Comparison of ENCODE assay signal across 8 mouse cellular contexts in genomic region chr11:110167459-110168251, GRCm38 (mm10). TPM values are rescaled to one million over a fixed set of nuclear protein-coding genes. Genes with fewer than 3 reads are reported as not detected.
DNase-seq lines count a peak whose midpoint lies in the region; ATAC-seq and TF ChIP-seq lines count a peak whose summit lies in the region.

Gene Abca9, minus strand, starts transcription at chr11:110168196.

- peak; percentile 45; the same call in 1 of the 2 replicates for TF ChIP-seq POLR2A in CH12.LX (IDR thresholded peaks at IDR 0.05; ENCODE audit: low read depth, low read length)

- H3K27me3 ChIP-seq in CH12.LX (replicated peaks) = no peaks in the 10 kb centered on the region
- no peaks in the 10 kb centered on the region for H3K27me3 ChIP-seq in heart, embryonic 13.5 days (replicated peaks)
- H3K27me3 ChIP-seq in neural tube, embryonic 11.5 days (ENCODE audit: control insufficient read depth, insufficient read depth, low read length) = no peaks in the 10 kb centered on the region

- no peaks in the 10 kb centered on the region for H3K9me3 ChIP-seq in CH12.LX (replicated peaks; ENCODE audit: low read length)
- H3K9me3 ChIP-seq in heart, embryonic 13.5 days = no peaks in the 10 kb centered on the region
- no peaks in the 10 kb centered on the region for H3K9me3 ChIP-seq in neural tube, embryonic 11.5 days (ENCODE audit: control insufficient read depth, low read length)

- DNase-seq in cerebellum, adult 11 months = peak; percentile 6
- DNase-seq in CH12.LX (ENCODE audit: extremely low read depth) = peak; percentile 26
- peak; percentile 34 for DNase-seq in embryo, embryonic 11 days
- peak; percentile 5 to 33 for DNase-seq in layer of hippocampus, postnatal 14 days (ENCODE audit: low spot score in 2 of 2)
- DNase-seq in neural tube, embryonic 11.5 days (ENCODE audit: low spot score) = peak; percentile 38

- TF ChIP-seq CTCF in CH12.LX (conservative IDR thresholded peaks at IDR 0.05 in 1 of 2, IDR thresholded peaks at IDR 0.05 in 1 of 2; ENCODE audit: low read depth in 2 of 2, low read length in 2 of 2) = no peak

- no peak for TF ChIP-seq RAD21 in CH12.LX (IDR thresholded peaks at IDR 0.05; ENCODE audit: low read depth, low read length)

- H3K4me2 ChIP-seq in CH12.LX (ENCODE audit: insufficient read depth, low read depth, poor library complexity, severe bottlenecking) = peak within 1 kb of the TSS; percentile 99
- peak within 1 kb of the TSS; percentile 60 for H3K4me2 ChIP-seq in heart, embryonic 13.5 days
- no peak within 1 kb of the TSS for H3K4me2 ChIP-seq in neural tube, embryonic 11.5 days (ENCODE audit: low read depth)

- 27% methylated on average over 12 of the region's 12 CpGs for WGBS in heart, embryonic 13.5 days
- 58% methylated on average over 12 of the region's 12 CpGs for WGBS in neural tube, embryonic 11.5 days

- no peak for TF ChIP-seq EP300 in CH12.LX (IDR thresholded peaks at IDR 0.05; ENCODE audit: low read length)

- dilution Hi-C loops in CH12.LX (cut with MboI; ENCODE audit: extremely low pct_ligation_motif_present, extremely low pct_unique_long_range_greater_than_20kb, low sequenced_read_pairs) = no loop called here

- H3K9ac ChIP-seq in CH12.LX (ENCODE audit: insufficient read depth, low read depth) = peak within 1 kb of the TSS; percentile 41
- H3K9ac ChIP-seq in heart, embryonic 13.5 days = peak within 1 kb of the TSS; percentile 59
- H3K9ac ChIP-seq in neural tube, embryonic 11.5 days (ENCODE audit: low read length) = no peak within 1 kb of the TSS

- no peaks in the 10 kb centered on the region for H3K36me3 ChIP-seq in CH12.LX (replicated peaks in 1 of 2; ENCODE audit: control insufficient read depth in 1 of 2, insufficient read depth in 1 of 2, low read length in 1 of 2)
- no peaks in the 10 kb centered on the region for H3K36me3 ChIP-seq in heart, embryonic 13.5 days
- H3K36me3 ChIP-seq in neural tube, embryonic 11.5 days (ENCODE audit: control insufficient read depth, insufficient read depth, low read length) = no peaks in the 10 kb centered on the region

- in situ Hi-C loops in CH12.LX (cut with MboI; ENCODE audit: low pct_ligation_motif_present, low pct_unique_long_range_greater_than_20kb, low sequenced_read_pairs) = no loop called here

- no peaks in the 10 kb centered on the region for H3K79me2 ChIP-seq in CH12.LX (replicated peaks; ENCODE audit: control insufficient read depth, extremely low read depth, insufficient read depth, poor library complexity, severe bottlenecking)

- H3K27ac ChIP-seq in CH12.LX (ENCODE audit: insufficient read depth, low read depth) = no peak within 1 kb of the TSS
- peak within 1 kb of the TSS; percentile 73 for H3K27ac ChIP-seq in heart, embryonic 13.5 days (replicated peaks)
- no peak within 1 kb of the TSS for H3K27ac ChIP-seq in neural tube, embryonic 11.5 days (ENCODE audit: low read depth, low read length)

- ATAC-seq in cerebellum, adult (ENCODE audit: insufficient number of reproducible peaks, low FRiP score, low TSS enrichment) = no peak
- ATAC-seq in heart, embryonic 13.5 days (ENCODE audit: extremely low read depth, insufficient number of reproducible peaks, low FRiP score, low TSS enrichment) = no peak
- no peak for ATAC-seq in neural tube, embryonic 11.5 days (ENCODE audit: insufficient read depth, low FRiP score, low TSS enrichment)
- ATAC-seq in granulocyte monocyte progenitor cell, adult 5-6 weeks (replicated peaks; ENCODE audit: poor library complexity, severe bottlenecking) = no peak

- no peak within 1 kb of the TSS for H3K4me3 ChIP-seq in CH12.LX (replicated peaks in 1 of 3; ENCODE audit: low read depth in 2 of 3, low read length in 2 of 3, poor library complexity in 1 of 3)
- peak within 1 kb of the TSS; percentile 42 for H3K4me3 ChIP-seq in heart, embryonic 13.5 days
- H3K4me3 ChIP-seq in neural tube, embryonic 11.5 days (ENCODE audit: low read depth, low read length) = no peak within 1 kb of the TSS

- H3K4me1 ChIP-seq in CH12.LX (ENCODE audit: control insufficient read depth in 1 of 2, insufficient read depth in 2 of 2) = peaks cover 0 to 22% of the 10 kb centered on the region in 2 experiments; a peak in 2 of 4 replicates
- H3K4me1 ChIP-seq in heart, embryonic 13.5 days = peaks cover 18% of the 10 kb centered on the region; the same call in 1 of the 2 replicates
- H3K4me1 ChIP-seq in neural tube, embryonic 11.5 days (ENCODE audit: control insufficient read depth, insufficient read depth, low read length) = no peaks in the 10 kb centered on the region

TF ChIP-seq in CH12.LX, 34 proteins besides CTCF, POLR2A, EP300 and RAD21:
- TF ChIP-seq TBP (conservative IDR thresholded peaks at IDR 0.05; ENCODE audit: low read depth, low read length) (peak; percentile 73; the same call in 1 of the 2 replicates), ZMIZ1 (IDR thresholded peaks at IDR 0.05; ENCODE audit: low read depth, low read length) (peak; percentile 11; the same call in 1 of the 2 replicates), POLR2AphosphoS2 (IDR thresholded peaks at IDR 0.05; ENCODE audit: low read depth, low read length) (no peak)
TF ChIP-seq in CH12.LX: peak in this region for 2.

RNA-seq across cellular contexts. Expression of gene Abca9, which starts in this region (rescaled TPM):
- 0.08 and 0.13 TPM in 2 replicates for total RNA-seq in CH12.LX (2012; rRNA removed)
- total RNA-seq in CH12.LX (2014; rRNA removed) = 0.12 and 0.18 TPM in 2 replicates
- 0.13 and 0.16 TPM in 2 replicates for polyA plus RNA-seq in CH12.LX (2012; ENCODE audit: insufficient read length, low read depth)
- polyA plus RNA-seq in heart, embryonic 13.5 days (2015; fragmentation: Nextera tagmentation; extraction: Ambion mirVana) = 1.7 and 2.0 TPM in 2 replicates
- total RNA-seq in layer of hippocampus, postnatal 14 days (2021) = 1 to 10 TPM; 7.6 to 7.9 TPM
- 3.5 and 5.0 TPM in 2 replicates for polyA plus RNA-seq in neural tube, embryonic 11.5 days (2014; fragmentation: Nextera tagmentation; extraction: Ambion mirVana)
- 1.8 and 2.4 TPM in 2 replicates for total RNA-seq in granulocyte monocyte progenitor cell, adult 5-6 weeks (2014; fragmentation: Nextera tagmentation)
- 4.4 and 4.5 TPM in 2 replicates for total RNA-seq in granulocyte monocyte progenitor cell, adult 5-6 weeks (2017)

Comparison
In these comparisons a context has a peak if more than half of its experiments do, and no peak if none do; other contexts are left out.
1. Peak in DNase-seq, H3K9ac ChIP-seq and H3K4me2 ChIP-seq in CH12.LX; RNA of the gene not detected or under 1 TPM.